Mouse (Mus musculus): ENCODE results near the gene Wwox. TPM values are rescaled to one million over a fixed set of nuclear protein-coding genes. Genes with fewer than 3 reads are reported as not detected.

Wwox gene
- total RNA-seq, 4 experiments from 2014 or later: 3.8 to 6.4 (median 5.2) TPM

- no peak for DNase-seq (ENCODE audit: low spot score)
Measured at GRCm38 (mm10) chr8:114853765-114854164, 414.3 kb downstream of the Wwox start.

GRCm38 (mm10) chr8:114855833-114856232, 416.4 kb downstream of the Wwox start:
- DNase-seq (ENCODE audit: low spot score): no peak

GRCm38 (mm10) chr8:114865911-114866310, 426.5 kb downstream of the Wwox start:
- DNase-seq (ENCODE audit: low spot score): no peak

- DNase-seq (ENCODE audit: low spot score): no peak
Measured at GRCm38 (mm10) chr8:114869321-114869720, 429.9 kb downstream of the Wwox start.

- no peak for DNase-seq (ENCODE audit: low spot score)
Measured at GRCm38 (mm10) chr8:114870410-114870809, 431.0 kb downstream of the Wwox start.

GRCm38 (mm10) chr8:114872491-114872890, 433.0 kb downstream of the Wwox start:
- DNase-seq (ENCODE audit: low spot score): no peak

GRCm38 (mm10) chr8:114875161-114875560, 435.7 kb downstream of the Wwox start:
- no peak for DNase-seq (ENCODE audit: low spot score)

GRCm38 (mm10) chr8:114876161-114876611, 436.7 kb downstream of the Wwox start:
- DNase-seq (ENCODE audit: low spot score): no peak

GRCm38 (mm10) chr8:114876696-114877206, 437.3 kb downstream of the Wwox start:
- no peak for DNase-seq (ENCODE audit: low spot score)

GRCm38 (mm10) chr8:114877234-114877633, 437.8 kb downstream of the Wwox start:
- no peak for DNase-seq (ENCODE audit: low spot score)

- no peak for DNase-seq (ENCODE audit: low spot score)
Measured at GRCm38 (mm10) chr8:114878449-114879276, 439.2 kb downstream of the Wwox start.

GRCm38 (mm10) chr8:114879277-114879568, 439.8 kb downstream of the Wwox start:
- DNase-seq (ENCODE audit: low spot score): no peak

GRCm38 (mm10) chr8:114879678-114880077, 440.2 kb downstream of the Wwox start:
- DNase-seq (ENCODE audit: low spot score): no peak

- no peak for DNase-seq (ENCODE audit: low spot score)
Measured at GRCm38 (mm10) chr8:114880475-114881135, 441.1 kb downstream of the Wwox start.

GRCm38 (mm10) chr8:114881891-114882401, 442.5 kb downstream of the Wwox start:
- DNase-seq (ENCODE audit: low spot score): no peak

- DNase-seq (ENCODE audit: low spot score): no peak
Measured at GRCm38 (mm10) chr8:114882504-114882903, 443.0 kb downstream of the Wwox start.

- DNase-seq (ENCODE audit: low spot score): no peak
Measured at GRCm38 (mm10) chr8:114882936-114883606, 443.6 kb downstream of the Wwox start.

- no peak for DNase-seq (ENCODE audit: low spot score)
Measured at GRCm38 (mm10) chr8:114883967-114884366, 444.5 kb downstream of the Wwox start.

GRCm38 (mm10) chr8:114885026-114885592, 445.7 kb downstream of the Wwox start:
- DNase-seq (ENCODE audit: low spot score): no peak

GRCm38 (mm10) chr8:114888388-114888787, 448.9 kb downstream of the Wwox start:
- no peak for DNase-seq (ENCODE audit: low spot score)

- no peak for DNase-seq (ENCODE audit: low spot score)
Measured at GRCm38 (mm10) chr8:114889578-114890374, 450.3 kb downstream of the Wwox start.

Data from heart, adult 8-10 months (tissue).